Mouse (Mus musculus) cerebellum, adult 9-10 months (tissue): Measurements from ENCODE around the gene Ripply1.
A peak's percentile ranks its signal among the peaks of the same experiment; 100 is the strongest.
"Not testable (repeated sequence)": the region's sequence is repeated elsewhere in the genome, so short reads cannot be mapped to it uniquely, and the experiment has no call there.

ENCODE experiments used
- DNase-seq: peaks from one replicate; pipeline ENCODE4 v3.0.0; 2022

Gene Ripply1

DNA sequence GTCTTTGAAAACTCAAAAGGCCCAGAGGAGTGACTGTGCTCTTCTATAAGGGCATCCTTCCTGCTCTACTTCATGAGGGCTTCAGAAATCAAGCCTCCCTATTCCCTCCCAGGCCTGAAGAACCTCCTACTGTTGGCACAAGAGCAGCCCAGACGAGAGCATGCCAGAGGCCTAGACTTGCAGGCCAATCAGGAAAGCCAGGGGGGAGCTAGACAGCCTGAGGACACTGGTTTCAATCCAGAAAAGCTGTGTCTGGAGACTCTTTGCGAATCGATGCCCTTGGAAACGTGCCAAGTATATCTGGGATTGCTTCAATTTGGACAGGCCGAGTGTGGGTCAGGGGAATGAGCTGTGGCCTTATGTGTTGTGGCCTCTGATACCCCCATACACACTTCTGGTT lies 2.8 kb downstream of the Ripply1 start:
- no peak for DNase-seq

DNA sequence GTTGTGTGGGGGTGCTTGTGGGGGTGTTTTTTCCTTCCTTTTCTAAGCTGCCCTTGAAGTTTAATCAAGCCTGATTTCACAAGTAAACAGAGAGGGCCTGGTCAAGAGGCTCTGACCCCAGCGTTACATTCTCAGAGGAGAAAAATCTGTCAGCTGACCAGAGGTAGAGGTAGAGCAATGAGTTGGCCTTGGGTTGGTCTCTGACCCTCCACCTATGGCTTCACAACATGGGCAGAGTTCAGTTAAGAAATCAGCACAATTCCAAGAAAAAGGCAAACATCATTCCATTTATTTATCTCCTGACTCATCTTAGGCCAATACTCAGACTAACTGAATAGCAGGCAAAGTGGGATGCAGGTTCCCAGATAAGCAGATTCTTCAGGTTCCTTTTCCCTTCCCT lies 3.3 kb downstream of the Ripply1 start:
- DNase-seq: no peak

DNA sequence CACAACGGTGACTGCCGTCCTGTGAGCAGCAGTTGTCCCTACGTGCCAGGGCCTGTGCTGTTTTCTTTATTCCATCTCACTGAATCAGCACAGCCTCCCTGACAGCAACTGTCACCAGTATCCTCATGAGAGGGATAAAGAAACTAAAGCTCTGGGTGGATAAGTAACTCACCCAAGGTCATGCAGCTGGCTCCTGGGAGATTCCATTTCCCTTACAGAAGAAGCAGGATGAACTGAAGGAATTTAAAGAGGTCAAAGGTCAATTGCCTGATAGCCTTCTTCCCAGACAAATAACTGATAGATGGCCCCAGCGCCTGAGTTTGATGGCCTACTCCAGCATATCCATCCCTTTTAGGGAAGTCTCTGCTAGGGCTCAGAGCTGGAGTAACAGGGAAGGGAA lies 4.8 kb downstream of the Ripply1 start:
- DNase-seq: no peak

DNA sequence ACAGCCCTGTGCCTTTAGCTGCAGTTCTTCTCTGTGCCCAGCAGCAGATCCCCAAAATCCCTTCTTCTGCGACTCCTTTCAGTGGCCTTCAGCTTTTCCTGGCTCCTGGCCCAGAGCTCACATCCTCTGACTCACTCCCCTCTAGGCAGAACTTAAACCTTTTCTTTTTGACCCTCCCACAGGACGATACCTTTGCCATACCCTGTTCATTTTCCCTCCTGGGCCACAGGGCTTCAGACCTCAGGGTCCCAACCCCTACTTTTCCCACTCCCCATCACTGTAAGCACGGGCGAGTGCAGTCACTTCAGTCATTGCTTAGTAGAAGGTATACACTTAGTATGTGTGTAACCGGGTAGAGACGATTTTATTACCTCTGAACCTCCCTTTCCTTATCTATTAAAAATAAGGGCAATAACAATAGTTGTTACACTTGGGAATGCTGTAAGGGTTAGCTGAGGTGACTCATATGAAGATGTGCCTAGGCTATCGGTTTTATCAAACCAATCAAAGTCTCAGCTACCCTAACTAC lies 7.0 kb downstream of the Ripply1 start:
- no peak for DNase-seq

DNA sequence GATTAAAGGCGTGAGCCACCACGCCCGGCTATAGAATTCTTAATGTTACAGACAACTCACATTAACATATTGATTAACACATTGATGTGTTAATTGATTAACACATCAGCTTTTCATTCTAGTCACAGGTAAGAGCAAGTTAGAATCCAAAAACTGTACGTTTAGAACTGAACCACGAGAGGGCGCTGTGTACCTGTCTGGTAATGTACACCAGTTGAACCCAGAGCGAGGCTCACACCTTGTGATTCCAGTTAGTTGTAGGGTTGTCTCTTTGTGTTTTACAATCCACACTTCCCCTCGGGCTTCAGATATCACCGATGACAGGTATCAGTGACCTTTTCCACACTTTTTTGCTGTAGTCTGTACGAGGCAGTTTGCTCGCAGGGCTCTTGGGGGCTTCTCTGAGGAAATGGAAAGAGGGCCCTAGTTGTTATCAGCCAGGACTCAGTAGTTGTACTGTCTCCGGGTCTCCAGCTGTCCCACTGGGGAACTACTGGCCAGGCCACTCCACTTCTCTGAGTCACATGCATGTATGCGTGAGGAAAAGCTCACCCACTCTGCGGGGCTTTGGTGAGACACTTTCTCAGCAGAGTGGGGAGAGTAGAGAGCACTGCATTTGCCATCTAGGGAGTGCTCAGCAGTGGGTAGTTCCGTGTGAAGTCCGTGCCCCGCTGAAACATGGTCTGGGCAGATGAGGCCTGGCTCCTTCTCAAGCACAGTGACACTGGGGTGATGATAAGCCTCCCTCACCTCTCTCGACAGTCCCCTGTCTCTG lies 7.7 kb downstream of the Ripply1 start:
- peak; percentile 25 for DNase-seq

DNA sequence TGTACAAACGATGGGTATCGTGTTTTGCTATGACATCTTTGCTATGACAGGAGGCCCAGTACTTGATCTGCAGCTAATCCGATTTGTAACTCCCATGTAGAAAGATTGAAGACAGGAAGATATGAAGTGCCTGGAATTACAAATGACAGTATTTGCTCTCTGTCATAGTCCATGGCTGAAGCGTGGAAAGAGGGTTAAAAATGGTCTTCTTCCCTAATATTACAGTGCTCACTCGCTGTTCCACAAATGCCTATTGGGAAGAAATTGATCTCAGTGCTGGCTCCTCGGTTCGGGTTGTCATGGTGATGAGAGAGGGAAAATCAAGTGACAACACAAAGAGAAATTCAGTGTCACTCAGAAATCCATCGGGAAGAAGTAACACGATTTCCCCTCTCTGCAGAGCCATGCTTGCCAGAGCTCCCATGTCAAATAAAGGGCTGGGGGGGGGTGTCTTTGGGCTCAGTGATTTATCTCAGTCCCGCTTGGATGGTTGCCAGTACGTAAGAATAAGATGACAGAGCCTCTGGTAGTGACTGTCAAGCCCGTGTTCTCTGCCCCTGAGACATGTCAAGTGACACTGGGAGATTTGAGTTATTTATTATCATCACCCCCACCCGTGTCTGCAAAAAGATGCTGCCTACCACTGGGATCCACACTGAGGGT lies 12.0 kb downstream of the Ripply1 start:
- DNase-seq: no peak

DNA sequence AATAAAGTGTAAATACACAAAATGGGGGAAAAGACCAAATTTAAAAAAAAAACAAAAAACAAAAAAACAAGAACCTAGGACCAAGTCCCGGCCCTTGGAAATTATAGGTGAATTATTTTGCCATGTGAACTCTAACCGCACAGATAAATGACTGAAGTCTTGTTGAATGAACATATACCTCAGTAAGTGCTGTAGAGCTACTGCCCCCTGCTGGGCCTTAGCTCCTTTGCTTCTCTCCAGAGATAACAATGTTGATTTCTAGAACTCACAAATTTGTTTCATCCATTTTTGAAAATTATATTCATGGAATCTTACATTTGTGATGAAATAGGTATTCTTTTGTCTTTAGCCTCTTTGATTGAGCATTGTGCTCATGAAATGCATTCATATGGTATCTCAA lies 19.6 kb downstream of the Ripply1 start:
- DNase-seq: peak; percentile 6

DNA sequence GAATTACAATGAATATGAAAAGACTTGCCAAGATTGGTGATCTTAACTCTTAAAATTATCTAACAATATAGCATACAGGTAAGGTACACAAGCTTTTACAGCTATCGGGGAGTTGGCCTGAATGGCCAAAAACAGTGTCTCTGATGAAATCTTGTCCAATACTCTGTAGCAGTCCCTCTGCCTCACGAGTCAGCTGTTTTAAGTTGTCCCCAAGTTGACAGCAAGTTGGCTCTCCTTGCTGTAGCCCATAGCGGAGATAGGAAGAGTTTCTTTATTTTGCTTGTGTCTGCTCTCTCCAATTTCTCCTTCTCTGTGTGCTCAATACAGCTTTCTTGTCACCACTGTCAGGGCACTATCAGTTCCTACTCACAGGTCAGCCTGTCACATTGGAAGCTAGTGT lies 23.5 kb downstream of the Ripply1 start:
- not testable (repeated sequence) for DNase-seq

DNA sequence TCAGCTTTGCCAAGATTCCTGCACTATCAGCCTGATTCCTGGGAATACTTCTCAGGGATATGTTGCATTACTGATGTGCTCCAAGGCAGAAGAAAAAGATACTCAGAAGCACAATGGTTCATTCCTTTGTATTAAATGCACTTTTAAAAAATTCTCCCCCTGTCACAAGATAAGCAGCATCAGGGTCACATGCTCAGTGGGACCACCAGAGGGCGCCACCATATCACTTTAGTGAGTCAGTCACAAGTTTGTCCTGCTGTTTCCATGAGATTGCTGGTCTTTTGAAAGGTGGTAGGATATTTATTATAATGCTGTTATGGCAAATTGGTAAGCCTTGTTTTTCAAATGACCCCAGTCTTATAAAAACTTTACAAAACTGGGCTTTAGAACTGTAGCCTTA lies 30.3 kb downstream of the Ripply1 start:
- peak; percentile 24 for DNase-seq

DNA sequence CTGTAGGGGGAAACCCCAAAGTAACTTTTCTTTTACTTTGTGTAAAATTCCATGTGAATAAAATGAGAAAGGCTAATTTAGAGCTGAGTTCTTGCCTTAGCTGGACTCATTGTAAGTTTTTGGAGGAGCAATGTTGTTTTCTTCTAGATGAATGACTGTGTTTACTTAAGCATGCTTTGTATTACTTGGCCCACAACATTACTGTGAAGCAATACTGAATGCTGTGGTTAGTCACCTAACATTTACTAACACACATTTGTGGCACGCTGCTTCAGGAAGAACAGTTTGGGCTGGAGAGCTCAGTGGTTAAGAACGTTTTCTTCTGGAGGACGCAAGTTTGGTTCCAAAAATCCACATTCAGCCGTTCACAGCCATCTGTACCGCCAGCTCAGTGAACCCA lies 45.1 kb downstream of the Ripply1 start:
- DNase-seq: no peak

DNA sequence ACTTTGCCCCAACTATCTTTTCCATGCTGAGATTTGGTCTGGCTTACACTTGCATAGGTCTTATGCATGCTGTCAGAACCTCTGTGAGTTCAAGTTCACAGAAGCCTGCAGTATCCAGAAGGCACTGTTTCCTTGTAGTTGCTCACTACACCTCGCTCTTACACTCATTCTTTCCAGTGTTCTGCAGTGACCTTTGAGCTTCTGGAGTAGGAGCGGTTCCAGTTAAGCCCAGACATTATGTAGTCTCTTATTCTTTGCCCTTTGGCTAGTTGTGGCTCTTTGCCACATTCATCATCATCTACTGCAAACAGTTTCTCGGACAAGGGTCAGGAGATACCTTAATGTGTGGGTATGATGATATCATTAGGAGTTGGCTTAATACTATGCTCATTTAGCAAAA lies 51.6 kb downstream of the Ripply1 start:
- DNase-seq: no peak
